Mouse (Mus musculus) c-Kit-positive CD71-positive TER-119-positive erythroid progenitor cells, embryonic 14.5 days (primary cell): ENCODE measurements around the gene Shisal1.

ENCODE experiments used
- DNase-seq: peaks from one replicate; pipeline ENCODE4 v3.0.0-alpha.2; 2013; ENCODE audit warnings: low spot score

Shisal1 gene

GRCm38 (mm10) chr15:84446997-84447396 is at the start of gene Shisal1:
Gene Shisal1 (minus strand): TSS chr15:84447097.
- no peak for DNase-seq

GRCm38 (mm10) chr15:84490486-84490885 is 43.6 kb upstream of the Shisal1 start:
- DNase-seq = no peak

GRCm38 (mm10) chr15:84484255-84484654 is 37.4 kb upstream of the Shisal1 start:
- DNase-seq = no peak

- DNase-seq = no peak
These were observed 36.7 kb upstream of the Shisal1 start for GRCm38 (mm10) chr15:84483622-84484021.

GRCm38 (mm10) chr15:84481259-84481877 is 34.5 kb upstream of the Shisal1 start:
- no peak for DNase-seq

GRCm38 (mm10) chr15:84469391-84469790 is 22.5 kb upstream of the Shisal1 start:
- DNase-seq = no peak

- DNase-seq = no peak
These were observed 20.9 kb upstream of the Shisal1 start for GRCm38 (mm10) chr15:84467761-84468160.

GRCm38 (mm10) chr15:84466458-84467267 is 19.8 kb upstream of the Shisal1 start:
- no peak for DNase-seq

GRCm38 (mm10) chr15:84461429-84461828 is 14.5 kb upstream of the Shisal1 start:
- DNase-seq = no peak

- no peak for DNase-seq
These were observed 12.1 kb upstream of the Shisal1 start for GRCm38 (mm10) chr15:84458983-84459382.

- no peak for DNase-seq
These were observed 8.4 kb upstream of the Shisal1 start for GRCm38 (mm10) chr15:84455286-84455685.

GRCm38 (mm10) chr15:84453091-84453490 is 6.2 kb upstream of the Shisal1 start:
- DNase-seq = no peak

- no peak for DNase-seq
These were observed 3.7 kb upstream of the Shisal1 start for GRCm38 (mm10) chr15:84450441-84451183.

GRCm38 (mm10) chr15:84445812-84446716 is 833 bp downstream of the Shisal1 start:
- no peak for DNase-seq

GRCm38 (mm10) chr15:84444181-84444580 is 2.7 kb downstream of the Shisal1 start:
- no peak for DNase-seq

GRCm38 (mm10) chr15:84443631-84444030 is 3.3 kb downstream of the Shisal1 start:
- no peak for DNase-seq

GRCm38 (mm10) chr15:84441682-84442315 is 5.1 kb downstream of the Shisal1 start:
- no peak for DNase-seq

- DNase-seq = no peak
These were observed 6.1 kb downstream of the Shisal1 start for GRCm38 (mm10) chr15:84440820-84441219.

- DNase-seq = no peak
These were observed 13.2 kb downstream of the Shisal1 start for GRCm38 (mm10) chr15:84433586-84434185.

- no peak for DNase-seq
These were observed 16.4 kb downstream of the Shisal1 start for GRCm38 (mm10) chr15:84430482-84430881.

- DNase-seq = no peak
These were observed 19.3 kb downstream of the Shisal1 start for GRCm38 (mm10) chr15:84427624-84428023.
